Mouse (Mus musculus) myocyte (in vitro differentiated cells): ENCODE results near the gene Dtx3.

Experiments used
- E2F4 ChIP-seq: IDR thresholded peaks from one replicate; pipeline ENCODE4 v1.6.1; 2011; ENCODE audit warnings: mild to moderate bottlenecking, control low read depth, moderate library complexity; ENCODE audit not compliant: insufficient read depth
- POLR2A ChIP-seq: IDR thresholded peaks from one replicate; pipeline ENCODE4 v1.6.1; 2011; ENCODE audit warnings: low read depth, mild to moderate bottlenecking, control low read depth, moderate library complexity; ENCODE audit not compliant: insufficient read length
- POLR2AphosphoS2 ChIP-seq: IDR thresholded peaks from one replicate; pipeline ENCODE4 v1.6.1; 2011; ENCODE audit warnings: low read depth, control low read depth; ENCODE audit not compliant: insufficient read length
- SRF ChIP-seq: IDR thresholded peaks from one replicate; pipeline ENCODE4 v1.6.1; 2011; ENCODE audit warnings: low read depth; ENCODE audit not compliant: control insufficient read depth, insufficient read length
- TCF3 ChIP-seq: IDR thresholded peaks from one replicate; pipeline ENCODE4 v1.6.1; 2011; ENCODE audit warnings: low read depth, control low read depth; ENCODE audit not compliant: insufficient read length
- USF1 ChIP-seq: IDR thresholded peaks from one replicate; pipeline ENCODE4 v1.6.1; 2011; ENCODE audit warnings: low read depth, mild to moderate bottlenecking, control low read depth, moderate library complexity

DNA sequence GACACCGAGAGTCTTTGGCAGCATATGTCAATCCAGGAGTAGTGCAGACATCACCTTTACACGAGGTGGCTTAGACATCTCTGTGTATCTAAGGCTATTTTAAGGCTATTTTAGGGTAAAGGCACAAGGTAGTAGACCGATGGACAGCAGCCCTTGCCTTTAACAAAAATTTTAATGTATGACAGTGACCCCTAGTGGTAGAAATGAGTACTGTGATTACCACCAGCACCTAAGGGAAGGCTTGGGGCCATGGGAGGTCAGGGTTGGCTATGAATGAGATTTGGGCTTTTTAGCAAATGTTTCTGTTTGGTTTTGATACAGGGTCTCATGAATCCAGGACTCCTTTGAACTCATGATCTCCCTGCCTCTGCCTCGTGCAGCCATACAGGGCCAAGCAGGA lies 33.4 kb upstream of the Dtx3 start:
- TF ChIP-seq POLR2A (no peak), USF1 (no peak), POLR2AphosphoS2 (no peak), SRF (no peak), E2F4 (no peak), TCF3 (no peak)
